Mouse (Mus musculus) ES-E14 (cell line): ENCODE results near the gene Ube2q2.

Source experiments
- HCFC1 ChIP-seq: IDR thresholded peaks from 2 replicates; pipeline ENCODE4 v1.6.1; 2012; ENCODE audit warnings: low read length, inconsistent platforms, borderline replicate concordance; ENCODE audit not compliant: insufficient read depth
- ZC3H11A ChIP-seq: IDR thresholded peaks from 2 replicates; pipeline ENCODE4 v1.6.1; 2012; ENCODE audit warnings: low read depth, mild to moderate bottlenecking, inconsistent platforms, low read length, borderline replicate concordance

DNA sequence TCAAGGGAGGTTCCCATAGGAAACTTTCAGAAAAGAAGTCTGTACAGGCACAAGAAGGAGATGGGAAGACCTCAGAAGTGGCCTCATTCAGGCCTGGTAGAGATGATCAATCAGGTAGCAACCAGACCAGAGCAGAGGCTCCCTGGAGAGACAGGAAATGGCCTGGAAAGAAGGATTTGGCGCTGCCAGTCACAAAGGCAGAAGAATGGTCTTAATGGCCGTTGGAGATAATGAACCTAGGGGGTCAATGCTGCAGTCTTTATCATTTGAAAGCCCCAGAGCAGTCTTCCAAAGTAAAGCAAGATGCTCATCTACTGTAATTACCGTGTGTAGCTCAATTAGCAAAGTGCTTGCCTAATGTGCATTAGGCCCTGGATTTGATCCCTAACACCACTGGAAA lies 47.5 kb upstream of the Ube2q2 start:
- TF ChIP-seq HCFC1 (no peak), ZC3H11A (no peak)
